ENCODE assay signal across 30 mouse cellular contexts in genomic region chr3:68979187-68979586, GRCm38 (mm10). TPM values are rescaled to one million over a fixed set of nuclear protein-coding genes. Genes with fewer than 3 reads are reported as not detected.
DNase-seq lines count a peak whose midpoint lies in the region; ATAC-seq lines count a peak whose summit lies in the region.
"Had no signal": no experiment of that assay in that cellular context is flagged by ENCODE, and none has a peak within 500 bp of the region (broad histone marks: within the 10 kb centered on the region; RNA-seq: fewer than 3 reads in every experiment).

No protein-coding gene starts in this region.

- no peak overlapping the region for H3K9ac ChIP-seq in liver, embryonic 13.5 days
- H3K9ac ChIP-seq in heart, embryonic 12.5 days, result no peak overlapping the region
- H3K9ac ChIP-seq: forebrain, embryonic 12.5 days; limb, embryonic 12.5 days; neural tube, embryonic 13.5 days had no signal

- H3K27me3 ChIP-seq in liver, embryonic 13.5 days, result no peaks in the 10 kb centered on the region
- H3K27me3 ChIP-seq in heart, embryonic 12.5 days (replicated peaks), result no peaks in the 10 kb centered on the region
- H3K27me3 ChIP-seq: CH12.LX; forebrain, embryonic 12.5 days; limb, embryonic 12.5 days; megakaryocyte, embryonic 14.5 days; neural tube, embryonic 13.5 days had no signal

- peak overlapping the region; percentile 53 for H3K27ac ChIP-seq in liver, embryonic 13.5 days
- H3K27ac ChIP-seq in heart, embryonic 12.5 days (ENCODE audit: poor library complexity, severe bottlenecking), result no peak overlapping the region
- H3K27ac ChIP-seq: forebrain, embryonic 12.5 days; gastrocnemius, adult 2 months; hindbrain, postnatal 0 days; layer of hippocampus, adult 2 months; limb, embryonic 12.5 days; neural tube, embryonic 13.5 days had no signal

- peak overlapping the region; percentile 23 for H3K4me2 ChIP-seq in liver, embryonic 13.5 days
- H3K4me2 ChIP-seq in heart, embryonic 12.5 days, result no peak overlapping the region
- H3K4me2 ChIP-seq: forebrain, embryonic 12.5 days; heart, embryonic 11.5 days; limb, embryonic 12.5 days; neural tube, embryonic 13.5 days had no signal

- WGBS in liver, embryonic 13.5 days (ENCODE audit: insufficient replicate concordance), result 45% methylated on average over 10 of the region's 10 CpGs
- 71% methylated on average over 10 of the region's 10 CpGs for WGBS in heart, embryonic 12.5 days

- H3K4me1 ChIP-seq in liver, embryonic 13.5 days (replicated peaks), result peaks cover 62% of the 10 kb centered on the region
- H3K4me1 ChIP-seq in heart, embryonic 12.5 days (replicated peaks), result peaks cover 33% of the 10 kb centered on the region
- H3K4me1 ChIP-seq: forebrain, embryonic 12.5 days; neural tube, embryonic 13.5 days had no signal

- H3K36me3 ChIP-seq in liver, embryonic 13.5 days, result 0 out of 2 replicates have a peak, but pooled peaks cover 3% of the 10 kb centered on the region
- peaks cover 3% of the 10 kb centered on the region for H3K36me3 ChIP-seq in heart, embryonic 12.5 days
- H3K36me3 ChIP-seq: forebrain, embryonic 12.5 days had no signal

- intact Hi-C loops in gastrocnemius, postnatal 36 days (cut with DNase I), result no loop called here

- ATAC-seq in erythroblast, adult 5-6 weeks (replicated peaks; ENCODE audit: low FRiP score, poor library complexity, severe bottlenecking), result peak; percentile 95
- peak; percentile 58 for ATAC-seq in liver, embryonic 13.5 days (ENCODE audit: low read depth)
- peak; percentile 85 for ATAC-seq in megakaryocyte-erythroid progenitor cell, adult 5-6 weeks (replicated peaks; ENCODE audit: low FRiP score, low TSS enrichment, poor library complexity, severe bottlenecking)
- ATAC-seq in heart, embryonic 12.5 days (ENCODE audit: insufficient number of reproducible peaks, low FRiP score), result no peak
- ATAC-seq: hindbrain, postnatal 0 days; intestine, embryonic 16.5 days; midbrain, embryonic 16.5 days had no signal

- H3K9me3 ChIP-seq in liver, embryonic 13.5 days (replicated peaks), result no peaks in the 10 kb centered on the region
- H3K9me3 ChIP-seq in heart, embryonic 12.5 days (replicated peaks), result no peaks in the 10 kb centered on the region
- H3K9me3 ChIP-seq: forebrain, embryonic 12.5 days; limb, embryonic 12.5 days; megakaryocyte, embryonic 14.5 days; neural tube, embryonic 13.5 days had no signal

- DNase-seq in ZHBTc4 (ENCODE audit: low read depth, low spot score), result peak; percentile 10
- DNase-seq in liver, embryonic 13.5 days, result peak; percentile 55
- DNase-seq in gastrocnemius, postnatal 36 days, result no peak
- DNase-seq in adrenal gland, adult 18-20 months (ENCODE audit: low spot score in 2 of 2), result no peak
- DNase-seq: adrenal gland, postnatal 25 days; B cell, adult 2 months; cerebellum, adult 11-12 months; cerebellum, postnatal 10 days; gastrocnemius, adult 2 months; heart, postnatal 10 days; kidney, adult 9 months; kidney, postnatal 25 days; lung, adult 2 months; lung, postnatal 14 days; right cerebral cortex, postnatal 4 days; thymus, adult 18-20 months had no signal

- no peak overlapping the region for H3K4me3 ChIP-seq in liver, embryonic 13.5 days (replicated peaks)
- no peak overlapping the region for H3K4me3 ChIP-seq in heart, embryonic 12.5 days
- H3K4me3 ChIP-seq: forebrain, embryonic 12.5 days; gastrocnemius, adult 2 months; layer of hippocampus, adult 2 months; limb, embryonic 12.5 days; megakaryocyte, embryonic 14.5 days; myocyte; neural tube, embryonic 13.5 days had no signal

RNA-seq across cellular contexts. Expression of gene Ift80, which starts 25.2 kb away (rescaled TPM):
- total RNA-seq in erythroblast, adult 5-6 weeks (2015; ENCODE audit: low replicate concordance), result 45.6 and 50.7 TPM in 2 replicates
- 73.9 and 79.5 TPM in 2 replicates for total RNA-seq in erythroblast, adult 5-6 weeks (2017; ENCODE audit: low replicate concordance)
- polyA plus RNA-seq in liver, embryonic 13.5 days (2015; fragmentation: Nextera tagmentation; extraction: Ambion mirVana), result 5.9 and 7.1 TPM in 2 replicates
- 20.1 and 22.3 TPM in 2 replicates for total RNA-seq in megakaryocyte-erythroid progenitor cell, adult 5-6 weeks (2014; fragmentation: Nextera tagmentation)
- 20.3 and 26.8 TPM in 2 replicates for total RNA-seq in megakaryocyte-erythroid progenitor cell, adult 5-6 weeks (2017)
- 1 to 10 TPM; 2.6 to 3.9 TPM for total RNA-seq in gastrocnemius, postnatal 36 days (2021)
- polyA plus RNA-seq in heart, embryonic 12.5 days (2016; fragmentation: Nextera tagmentation; extraction: Ambion mirVana), result 9.0 and 10.0 TPM in 2 replicates
- total RNA-seq in adrenal gland, adult 18-20 months (2021), result 10 to 100 TPM; 21.1 to 22.1 TPM

RNA-seq across cellular contexts. Expression of gene Smc4, which starts 25.4 kb away (rescaled TPM):
- 162 and 171 TPM in 2 replicates for total RNA-seq in erythroblast, adult 5-6 weeks (2015; ENCODE audit: low replicate concordance)
- 317 and 358 TPM in 2 replicates for total RNA-seq in erythroblast, adult 5-6 weeks (2017; ENCODE audit: low replicate concordance)
- 166 and 219 TPM in 2 replicates for polyA plus RNA-seq in liver, embryonic 13.5 days (2015; fragmentation: Nextera tagmentation; extraction: Ambion mirVana)
- 208 and 219 TPM in 2 replicates for total RNA-seq in megakaryocyte-erythroid progenitor cell, adult 5-6 weeks (2014; fragmentation: Nextera tagmentation)
- 621 and 796 TPM in 2 replicates for total RNA-seq in megakaryocyte-erythroid progenitor cell, adult 5-6 weeks (2017)
- 1 to 10 TPM; 7.6 to 9.0 TPM for total RNA-seq in gastrocnemius, postnatal 36 days (2021)
- 177 TPM in 2 replicates for polyA plus RNA-seq in heart, embryonic 12.5 days (2016; fragmentation: Nextera tagmentation; extraction: Ambion mirVana)
- total RNA-seq in adrenal gland, adult 18-20 months (2021), result 10 to 100 TPM; 19.5 to 26.7 TPM

Comparison
In these comparisons a context has a peak if more than half of its experiments do, and no peak if none do; other contexts are left out.
1. DNase-seq: peak in ZHBTc4 (single experiment) and liver, embryonic 13.5 days (single experiment); none in gastrocnemius, postnatal 36 days (0 of 2) and adrenal gland, adult 18-20 months (0 of 2).
2. RNA of gene Ift80, which starts 25.2 kb away (total RNA-seq): 45.6 to 79.5 TPM in erythroblast, adult 5-6 weeks, 20.1 to 26.8 TPM in megakaryocyte-erythroid progenitor cell, adult 5-6 weeks and 21.1 to 22.1 TPM in adrenal gland, adult 18-20 months; 2.6 to 3.9 TPM in gastrocnemius, postnatal 36 days; every median in the first group is over 4 times any median in the second.
3. RNA of gene Smc4, which starts 25.4 kb away (total RNA-seq): 208 to 796 TPM in megakaryocyte-erythroid progenitor cell, adult 5-6 weeks and 162 to 358 TPM in erythroblast, adult 5-6 weeks; 19.5 to 26.7 TPM in adrenal gland, adult 18-20 months and 7.6 to 9.0 TPM in gastrocnemius, postnatal 36 days; every median in the first group is over 4 times any median in the second.